Mouse (Mus musculus) cerebellum, adult 11 months (tissue): ENCODE measurements around the gene Plxna2.
A peak's percentile ranks its signal among the peaks of the same experiment; 100 is the strongest.

Experiments used
- DNase-seq: peaks from one replicate; pipeline ENCODE4 v3.0.0; 2022

The Plxna2 gene

DNA sequence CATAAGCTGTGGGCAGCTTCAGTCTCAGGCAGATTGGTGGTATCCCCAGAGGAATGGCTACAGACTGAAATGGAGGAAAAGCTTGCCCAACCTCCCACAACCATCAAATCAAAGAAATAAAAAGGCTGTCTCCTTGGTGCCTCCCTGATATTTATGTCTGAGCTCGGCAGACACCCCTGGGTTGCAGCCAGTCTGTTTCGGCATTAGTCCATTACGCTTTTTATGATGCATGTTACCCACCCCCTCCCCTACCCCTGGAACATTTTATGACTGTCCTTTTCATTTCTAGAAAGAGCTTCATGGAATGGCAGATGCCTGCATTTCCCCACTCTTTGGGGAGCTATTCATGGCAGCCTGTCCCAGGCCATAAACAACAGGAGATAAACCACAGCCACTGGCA is 47.7 kb downstream of the Plxna2 start:
- no peak for DNase-seq

DNA sequence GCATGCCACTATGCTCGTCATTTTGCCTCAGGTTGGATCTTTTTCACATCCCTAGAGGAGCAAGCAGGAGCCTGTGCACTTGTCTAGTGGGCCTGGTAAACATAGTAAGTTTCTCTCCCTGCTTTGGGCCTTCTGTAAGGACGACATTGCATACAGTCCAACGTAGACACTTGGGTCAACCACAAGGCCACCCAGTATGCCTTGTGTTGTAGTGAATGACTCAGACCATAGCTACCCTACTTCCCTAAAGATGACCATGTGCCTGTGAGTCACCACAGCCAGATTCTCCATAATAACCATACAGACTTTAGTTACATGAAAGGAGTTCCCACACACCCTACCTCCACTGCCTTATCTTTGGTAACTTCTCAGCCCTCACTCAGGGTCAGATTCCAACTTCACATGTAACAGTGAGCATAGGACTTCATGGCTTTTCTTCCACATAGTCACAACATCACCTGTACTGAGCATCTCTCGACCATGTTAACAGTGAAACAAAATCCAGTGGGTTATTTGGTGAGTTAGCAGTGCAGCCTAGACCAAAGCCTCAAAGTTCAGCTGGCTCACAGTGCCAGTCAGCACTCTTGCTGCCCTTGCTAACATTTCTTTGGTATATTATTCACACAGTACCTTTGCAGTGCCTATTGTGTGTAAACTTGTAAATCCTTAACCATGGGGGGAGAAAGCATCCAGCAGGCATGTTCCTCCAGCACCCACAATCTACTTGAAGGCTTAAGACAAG is 53.9 kb downstream of the Plxna2 start:
- no peak for DNase-seq

DNA sequence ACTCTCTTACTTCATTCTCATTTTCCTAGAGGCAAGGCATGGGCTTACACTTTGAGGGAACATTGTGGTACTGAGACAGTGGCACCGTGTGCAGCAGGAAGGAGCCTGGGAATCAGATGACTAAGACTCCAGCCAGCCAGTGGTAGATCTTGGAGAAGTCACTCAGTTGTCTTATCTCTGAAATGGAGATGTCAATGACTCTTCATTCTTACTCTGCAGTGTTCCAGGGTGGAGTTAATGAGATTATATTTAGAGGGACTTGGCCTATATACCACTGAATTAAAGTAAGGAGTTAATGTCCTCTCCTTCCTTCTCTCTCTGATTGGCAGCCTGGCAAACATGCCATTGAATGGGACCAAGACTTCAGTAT is 54.5 kb downstream of the Plxna2 start:
- no peak for DNase-seq

DNA sequence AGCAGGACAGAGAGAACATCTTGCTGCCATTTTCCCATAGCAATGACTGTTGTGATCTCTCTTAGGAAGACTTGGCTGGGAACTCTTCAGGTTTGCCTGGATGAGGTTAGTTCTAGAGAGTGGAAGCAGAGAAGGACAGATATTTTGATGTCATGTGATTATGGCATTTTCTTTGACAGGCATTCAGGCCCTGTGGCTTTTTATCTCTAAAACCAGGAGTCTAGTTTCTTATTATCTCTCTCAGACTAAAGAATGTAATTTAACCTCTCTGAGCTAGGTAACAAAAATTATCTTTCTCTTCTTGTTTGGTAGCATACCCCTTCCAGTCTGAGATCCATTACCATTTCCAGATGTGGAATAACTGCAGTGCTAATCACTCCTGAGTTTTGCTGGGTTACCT is 55.2 kb downstream of the Plxna2 start:
- DNase-seq: no peak

DNA sequence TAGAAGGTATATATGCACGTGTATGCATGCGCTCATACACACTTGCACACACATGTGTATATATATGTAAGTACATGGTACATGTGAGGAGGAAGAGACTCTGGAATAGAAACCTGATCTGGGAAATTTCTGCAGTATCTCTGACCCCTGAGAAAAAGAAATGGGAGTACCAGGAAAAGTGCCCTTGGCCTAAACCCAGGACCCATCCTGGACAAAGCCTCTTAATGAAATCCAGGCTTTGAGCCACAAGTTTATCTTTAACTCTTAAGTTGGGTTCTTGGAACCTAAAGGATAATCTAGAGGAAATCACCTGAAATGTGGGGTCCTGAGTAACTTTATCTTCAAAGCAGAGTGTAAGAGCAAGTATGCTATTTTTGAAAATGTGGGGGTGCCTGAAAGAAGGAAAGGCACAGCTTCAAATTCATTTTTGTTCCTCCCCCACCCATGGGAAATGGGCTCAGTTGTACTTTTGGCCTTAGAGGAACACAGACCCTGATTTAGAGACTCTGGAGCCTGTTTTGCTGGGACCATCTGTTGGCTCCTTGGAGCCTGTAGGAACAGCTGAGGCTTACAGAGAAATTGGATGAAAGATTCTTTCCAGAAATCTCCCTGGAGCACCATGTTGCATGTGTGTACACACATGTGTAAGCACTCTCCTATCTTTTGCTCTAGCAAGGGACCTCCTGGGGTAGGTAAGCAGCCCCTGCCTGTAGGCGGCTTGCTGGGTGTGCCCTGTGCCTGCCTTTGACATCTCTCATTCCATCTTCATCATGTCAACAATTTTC is 57.3 kb downstream of the Plxna2 start:
- no peak for DNase-seq

DNA sequence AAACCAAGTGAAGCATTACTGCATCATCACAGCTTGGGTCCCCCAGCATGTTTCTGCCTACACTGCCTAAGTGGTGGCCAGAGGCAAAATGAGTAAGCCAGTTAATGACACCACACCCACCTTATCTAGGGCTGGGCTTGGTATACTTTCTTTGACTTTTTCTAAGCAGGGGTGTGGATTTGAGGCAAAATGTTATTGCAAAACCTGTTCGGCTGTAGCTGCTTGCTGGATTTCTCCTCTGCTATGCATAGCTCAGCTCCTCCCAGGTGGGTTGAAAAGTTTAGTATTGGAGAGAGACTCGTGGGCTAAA is 57.8 kb downstream of the Plxna2 start:
- DNase-seq: no peak

DNA sequence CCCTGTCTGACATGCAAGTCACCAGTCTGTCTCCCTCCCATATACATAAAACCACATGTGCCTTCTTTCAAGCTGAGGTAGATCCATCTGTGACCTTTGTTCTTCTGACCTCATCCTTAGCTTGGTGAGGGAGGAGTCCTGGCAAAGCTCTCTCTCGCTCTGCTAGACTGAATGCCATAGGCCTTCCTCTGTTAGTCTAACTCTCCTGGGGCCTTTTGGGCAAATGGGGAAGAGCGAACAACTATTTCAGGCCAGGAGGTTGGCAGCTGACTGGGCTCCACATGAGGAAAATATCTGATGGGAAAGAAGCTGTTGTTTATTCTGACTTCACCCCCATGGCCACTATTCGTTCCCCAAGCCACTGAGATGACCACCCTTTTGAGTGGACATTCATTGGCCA is 59.9 kb downstream of the Plxna2 start:
- no peak for DNase-seq

DNA sequence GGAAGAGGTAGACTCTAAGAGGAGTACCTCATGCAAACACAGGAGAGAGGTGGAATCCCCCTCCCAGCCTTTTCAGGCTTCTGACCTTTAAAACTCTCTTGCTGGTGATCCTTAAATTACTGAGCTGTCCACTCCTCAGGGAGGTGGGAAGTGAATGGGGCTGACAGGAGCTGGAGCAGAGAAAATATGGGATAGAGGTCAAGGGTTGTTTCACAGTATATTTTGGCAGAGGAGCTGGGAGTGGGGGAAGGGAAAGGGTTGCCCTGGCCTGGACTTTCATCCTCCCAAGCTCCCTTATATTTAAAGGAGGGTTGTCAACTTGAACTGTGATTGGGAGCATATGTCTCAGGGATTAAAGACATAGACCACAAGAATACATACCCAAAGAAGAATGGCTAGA is 61.1 kb downstream of the Plxna2 start:
- DNase-seq: no peak

DNA sequence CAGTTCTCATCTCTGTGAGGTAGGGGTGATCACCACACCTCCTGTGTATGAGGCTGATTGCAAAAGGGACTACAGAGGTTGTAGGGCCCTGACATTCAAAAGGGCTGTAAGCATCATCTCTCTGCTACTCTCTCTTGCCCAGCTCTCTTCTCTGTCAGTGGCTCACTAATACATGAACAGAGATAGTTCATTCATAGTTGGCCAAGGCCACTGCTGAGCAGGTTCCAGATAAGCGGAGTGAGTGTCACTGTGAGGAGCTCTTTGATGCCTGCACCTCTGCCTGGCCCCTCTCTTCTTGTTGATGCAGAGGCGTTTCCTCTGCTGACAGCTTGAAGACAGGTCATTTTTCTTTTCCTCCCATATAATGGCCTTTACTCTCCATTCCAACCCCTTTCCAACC is 62.1 kb downstream of the Plxna2 start:
- no peak for DNase-seq

DNA sequence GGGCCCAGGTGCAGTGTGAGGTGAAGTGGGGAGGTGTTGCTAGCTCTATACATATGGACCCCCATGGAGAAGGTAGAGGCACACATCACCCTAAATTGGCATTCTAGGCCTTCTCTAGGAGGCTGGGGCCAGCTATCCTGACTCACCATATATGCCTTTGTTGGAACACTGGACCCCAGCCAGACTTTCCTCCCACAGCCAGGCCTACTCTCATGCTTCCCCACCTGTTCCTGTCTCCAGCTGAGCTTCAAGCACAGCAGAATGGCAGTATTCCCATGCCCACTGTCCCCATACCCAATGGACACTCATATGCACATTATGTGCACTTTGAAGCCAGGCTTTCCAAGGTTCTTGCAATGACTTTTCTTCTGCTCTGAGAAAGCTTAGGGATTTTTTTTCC is 64.0 kb downstream of the Plxna2 start:
- DNase-seq: peak; percentile 65

DNA sequence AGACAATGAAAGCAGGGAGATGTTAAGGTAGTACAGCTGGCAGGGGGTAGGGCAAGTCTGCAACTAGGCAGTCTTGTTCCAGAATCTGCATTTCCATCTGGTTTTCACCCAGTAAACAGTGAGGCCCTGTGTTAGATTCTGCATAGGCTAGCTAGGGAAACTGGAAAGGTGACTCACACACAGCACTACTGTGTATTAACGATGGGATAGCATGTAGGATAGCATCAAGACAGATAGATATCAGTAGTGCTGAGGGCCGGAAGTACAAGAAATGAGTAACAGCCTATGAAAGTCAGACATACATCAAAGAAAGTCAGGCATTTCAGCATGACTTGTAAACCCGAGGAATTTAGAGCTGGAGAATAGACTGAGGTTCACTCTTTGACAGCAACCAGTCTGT is 65.1 kb downstream of the Plxna2 start:
- DNase-seq: no peak

DNA sequence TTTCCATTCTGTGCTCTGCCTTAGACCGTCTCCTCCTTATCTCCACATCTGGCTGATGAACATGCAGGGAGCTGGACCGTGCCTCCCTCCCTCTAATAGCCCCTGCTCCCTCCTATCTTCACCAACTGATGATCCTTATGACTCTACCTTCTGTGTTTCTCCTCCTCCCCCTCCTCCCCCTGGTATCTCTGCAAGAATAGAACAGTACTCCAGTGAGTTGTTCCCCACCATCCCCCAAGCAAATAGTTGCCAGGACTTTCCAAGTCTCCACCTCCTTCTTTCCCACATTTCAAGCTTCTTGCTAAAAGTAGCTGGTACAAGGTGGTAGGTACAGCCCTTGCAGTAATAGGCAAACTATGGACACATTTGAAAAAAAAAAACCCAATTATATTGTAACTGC is 67.9 kb downstream of the Plxna2 start:
- no peak for DNase-seq

DNA sequence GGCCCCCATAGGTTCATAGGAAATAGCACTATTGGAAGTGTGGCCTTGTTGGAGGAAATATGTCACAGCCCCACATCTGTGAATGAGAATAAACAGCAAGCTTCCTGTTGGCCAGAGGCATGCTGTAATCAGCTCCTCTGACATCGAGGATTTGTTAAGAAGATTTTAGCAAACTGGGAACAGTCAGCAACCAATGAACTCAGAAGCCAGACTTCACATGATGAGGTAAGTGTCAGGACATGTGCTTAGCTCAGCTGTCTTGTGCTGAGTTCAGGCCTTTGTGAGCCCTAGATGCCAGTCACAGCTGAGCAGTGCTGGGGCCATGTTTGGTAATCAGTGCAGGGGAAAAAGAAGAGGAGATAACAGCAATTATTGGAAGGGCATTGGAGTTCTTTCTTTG is 69.7 kb downstream of the Plxna2 start:
- no peak for DNase-seq

DNA sequence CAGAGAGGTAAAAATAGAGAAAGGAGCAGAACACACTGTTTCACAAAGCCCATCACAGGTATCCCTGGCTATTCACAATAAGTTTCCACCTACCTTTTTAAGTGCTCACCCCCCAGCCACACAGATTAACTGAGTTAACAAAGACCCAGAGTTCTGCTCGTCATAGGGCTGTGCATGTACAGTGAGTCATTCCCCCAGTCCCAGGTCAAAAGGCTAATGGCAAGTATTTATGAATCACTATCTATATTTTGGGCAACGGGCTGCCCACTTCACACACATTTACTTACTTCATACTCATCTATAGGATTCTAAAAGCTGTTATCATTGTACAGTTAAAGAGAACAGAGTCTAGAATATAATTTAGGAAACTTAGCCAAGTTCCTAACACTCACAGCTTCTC is 70.1 kb downstream of the Plxna2 start:
- DNase-seq: no peak

DNA sequence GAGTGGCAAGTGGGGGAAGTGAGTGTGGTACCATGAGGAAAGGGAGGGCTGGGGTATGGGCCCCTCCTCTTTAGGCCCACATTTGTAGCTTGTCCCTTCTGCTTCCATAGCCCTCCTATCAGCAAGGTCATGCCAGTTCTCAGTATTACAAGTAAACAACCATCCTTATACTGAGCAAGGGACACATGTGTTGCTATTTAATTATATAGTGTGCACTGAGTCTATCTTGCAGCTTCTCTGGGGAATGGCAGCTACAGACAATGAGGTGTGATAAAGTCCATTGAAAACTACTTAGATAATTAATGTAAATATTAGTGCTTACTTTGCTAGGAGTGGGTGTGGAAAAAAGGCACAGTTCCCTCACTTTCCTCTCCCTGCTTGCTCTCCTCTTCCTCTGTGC is 75.0 kb downstream of the Plxna2 start:
- no peak for DNase-seq

DNA sequence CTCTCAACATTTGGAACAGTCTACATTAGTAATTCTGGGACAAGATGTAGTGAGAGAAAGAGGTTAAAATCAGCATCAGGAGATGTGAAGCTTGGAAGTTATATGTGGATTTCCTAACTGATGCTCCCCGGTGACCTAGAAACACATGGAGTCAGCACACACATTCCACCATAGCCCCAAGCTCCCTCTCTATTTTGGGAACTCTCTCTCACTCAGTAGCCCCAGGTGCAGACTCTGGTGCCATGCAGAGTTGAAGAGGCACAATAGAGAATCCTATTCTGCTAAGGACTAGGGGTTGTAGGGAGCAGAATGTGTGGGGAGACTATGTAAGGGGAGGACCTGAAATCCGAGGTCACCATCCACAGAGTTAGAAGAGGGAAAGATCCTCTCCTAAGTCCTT is 75.5 kb downstream of the Plxna2 start:
- no peak for DNase-seq

DNA sequence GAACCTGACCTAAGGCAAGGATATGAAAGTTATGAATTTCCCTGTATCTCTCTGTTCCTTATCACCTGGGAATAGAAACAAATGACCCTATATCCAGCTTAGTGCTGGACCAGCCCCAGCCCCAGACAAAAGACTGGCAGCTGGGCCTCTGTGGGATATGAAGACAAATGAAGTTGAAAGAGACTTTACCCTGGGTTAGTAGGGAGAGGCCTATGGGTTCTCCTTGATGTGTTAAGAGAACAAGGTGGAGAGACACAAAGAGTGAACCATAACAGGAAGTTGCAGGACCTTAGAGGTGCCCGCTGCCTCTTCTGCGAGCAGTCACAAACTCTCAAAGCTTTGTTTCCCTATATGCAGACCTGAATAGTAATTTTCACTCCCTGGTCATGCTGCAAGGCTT is 76.8 kb downstream of the Plxna2 start:
- DNase-seq: no peak

DNA sequence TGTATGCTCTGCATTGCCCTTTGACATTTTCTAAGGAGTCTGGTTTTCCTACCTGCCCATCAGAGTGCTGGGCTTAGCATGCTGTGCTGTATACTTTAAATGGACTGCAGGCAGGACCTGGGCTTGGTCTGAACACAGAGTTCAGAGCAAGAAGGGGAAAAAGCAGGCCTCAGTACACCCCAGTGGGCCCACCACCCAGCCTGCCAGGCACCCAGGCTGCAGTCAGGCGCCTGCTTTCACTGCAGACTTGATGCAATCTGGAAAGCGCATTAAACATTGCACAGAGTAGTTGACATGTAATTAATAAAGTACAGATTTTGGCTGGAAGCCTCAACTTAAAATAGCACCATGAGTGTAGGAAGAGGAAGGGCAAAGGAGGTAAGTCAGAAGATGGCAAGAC is 79.4 kb downstream of the Plxna2 start:
- no peak for DNase-seq

DNA sequence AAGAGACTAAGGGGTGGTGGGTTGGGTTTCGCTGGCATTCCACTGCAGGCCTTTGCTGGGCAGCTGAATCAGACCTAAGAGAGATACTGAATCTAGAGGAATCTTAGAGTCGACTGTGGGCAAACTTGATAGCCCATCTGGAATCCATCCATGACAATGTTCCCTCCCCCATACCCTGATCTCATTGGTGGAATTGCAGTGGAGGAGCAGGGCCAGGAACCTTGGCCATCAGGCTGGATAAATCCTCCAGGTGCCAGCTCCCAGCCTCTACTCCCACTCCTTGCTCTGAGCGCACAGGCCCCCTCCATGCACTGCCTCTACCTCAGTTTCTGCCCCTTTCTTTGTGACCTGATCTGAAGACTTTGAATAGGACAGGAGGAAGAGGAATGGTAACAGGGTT is 81.3 kb downstream of the Plxna2 start:
- DNase-seq: no peak

DNA sequence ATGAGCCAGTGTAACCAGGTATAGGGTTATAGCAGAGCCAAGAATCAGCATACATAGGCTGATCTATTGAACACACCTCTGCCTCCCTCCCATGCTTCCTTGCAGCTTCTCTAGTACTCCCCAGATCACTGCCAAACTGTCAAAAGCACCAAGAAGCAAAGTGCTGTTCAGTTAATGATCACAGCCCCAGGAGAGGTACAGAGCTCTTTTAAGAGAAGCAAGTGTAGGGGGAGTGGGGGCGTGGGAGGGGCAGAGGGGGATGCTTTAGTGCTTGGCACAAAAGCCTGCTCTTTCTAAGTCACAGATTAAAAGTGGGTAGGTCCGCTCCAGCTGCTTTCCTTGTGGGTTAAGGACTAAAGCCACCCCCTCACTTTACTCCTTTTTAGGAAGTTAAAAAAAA is 85.2 kb downstream of the Plxna2 start:
- no peak for DNase-seq

DNA sequence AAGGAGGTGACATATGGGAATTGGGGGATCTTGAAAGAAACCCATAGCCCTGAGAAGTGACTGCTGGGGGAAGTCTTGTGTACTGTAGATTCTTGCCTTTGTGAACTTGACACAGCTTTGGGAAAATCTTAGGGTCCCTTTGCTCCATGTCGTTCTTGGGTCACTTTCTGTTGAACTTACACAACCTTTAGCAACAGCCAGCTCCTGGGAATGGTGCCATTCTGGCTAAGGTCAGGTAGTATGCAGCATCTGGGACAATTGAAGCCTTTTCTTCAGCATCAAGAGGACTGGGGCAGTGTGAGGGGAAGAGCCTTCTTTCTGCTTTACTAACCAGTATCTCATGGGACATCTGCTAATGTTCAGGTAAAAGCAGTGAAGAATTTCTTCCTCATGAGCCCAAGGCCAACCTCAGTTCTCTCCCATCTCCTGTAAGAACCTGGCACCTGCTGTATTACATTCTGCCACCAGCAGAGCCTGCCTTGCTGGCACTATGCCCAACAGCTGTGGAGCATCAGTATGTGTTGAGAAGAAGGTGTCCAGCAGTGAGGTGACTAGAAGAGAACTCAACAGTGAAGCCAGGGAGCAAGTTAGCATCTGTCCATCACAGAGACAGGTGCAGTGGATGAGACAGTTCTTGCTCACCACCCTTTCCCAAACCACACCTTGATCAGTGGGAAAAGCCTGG is 86.3 kb downstream of the Plxna2 start:
- DNase-seq: no peak

DNA sequence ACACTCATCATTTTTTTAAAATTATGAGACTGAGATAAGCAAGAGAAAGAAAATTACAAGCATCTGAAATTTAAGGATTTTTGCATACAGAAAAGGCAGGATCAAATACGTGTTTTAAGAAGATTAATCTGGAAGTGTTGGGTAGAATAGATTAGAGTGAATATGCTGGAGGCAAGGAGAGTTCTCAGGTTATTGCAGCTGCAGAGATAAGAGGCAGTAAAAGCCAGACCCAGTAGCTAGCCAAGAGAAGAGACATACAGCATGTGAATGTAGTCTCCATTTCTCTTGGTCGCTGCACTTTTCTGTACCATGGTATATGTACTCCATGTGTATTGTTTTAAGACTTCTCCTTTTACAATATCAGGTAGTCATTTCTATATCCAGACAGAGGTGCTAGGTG is 88.5 kb downstream of the Plxna2 start:
- DNase-seq: no peak

DNA sequence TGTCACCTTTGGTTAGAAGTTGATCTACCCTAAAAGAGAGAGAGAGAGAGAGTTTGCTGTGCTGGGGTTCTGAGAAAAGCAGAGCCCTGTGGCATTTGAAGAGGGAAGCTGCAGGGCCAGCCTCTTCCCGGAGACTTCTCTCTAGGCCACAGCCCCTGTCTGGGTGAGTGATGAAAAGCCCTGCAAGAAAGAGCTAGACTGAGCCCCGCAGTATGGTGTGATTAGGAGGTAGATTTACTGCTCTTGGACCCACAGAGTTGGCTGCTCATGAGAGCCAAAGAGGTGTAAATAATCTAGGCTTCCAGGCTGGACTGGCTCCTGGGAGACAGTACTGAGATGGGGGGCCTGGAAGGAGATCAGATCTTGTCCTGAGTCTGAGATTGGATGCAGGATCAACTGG is 94.4 kb downstream of the Plxna2 start:
- no peak for DNase-seq
